Mouse (Mus musculus): ENCODE data around the gene Itpr2.

DNA sequence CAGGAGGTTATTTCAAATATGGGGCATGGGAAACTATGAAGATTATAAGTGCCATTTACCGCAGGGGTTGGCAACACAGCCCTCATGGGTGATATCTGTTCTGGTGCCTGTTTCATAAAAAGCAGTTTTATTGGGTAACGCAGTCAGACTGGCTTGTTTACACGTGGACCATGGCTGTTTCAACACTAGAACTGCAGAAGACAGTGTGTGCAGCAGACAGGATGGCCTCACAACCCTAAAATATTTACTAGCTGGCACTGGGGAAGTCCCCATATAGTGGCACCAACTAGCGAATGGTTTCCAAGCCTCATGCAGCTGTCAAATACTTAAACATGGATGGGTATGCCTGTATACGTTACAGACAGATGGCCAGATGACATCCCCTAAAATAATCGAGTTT, 290.8 kb downstream of the Itpr2 start:
- TF ChIP-seq GATA1 (IDR thresholded peaks at IDR 0.05; ENCODE audit: borderline replicate concordance, low read length) = no peak
- TF ChIP-seq FLI1 (IDR thresholded peaks at IDR 0.05; ENCODE audit: low read length) = no peak

Measured in megakaryocyte, embryonic 14.5 days (primary cell).